Mouse (Mus musculus) right cerebral cortex, postnatal 4 days (tissue): ENCODE data around the gene Fbxw21.
"Not testable (repeated sequence)": the region's sequence is repeated elsewhere in the genome, so short reads cannot be mapped to it uniquely, and the experiment has no call there.

Experiments
- DNase-seq: peaks from one replicate; pipeline ENCODE4 v3.0.0-alpha.2; 2022

The Fbxw21 gene

GRCm38 (mm10) chr9:109161941-109162340 lies at the start of gene Fbxw21:
TSS of gene Fbxw21 (minus strand) at chr9:109162041.
- DNase-seq: no peak

DNA sequence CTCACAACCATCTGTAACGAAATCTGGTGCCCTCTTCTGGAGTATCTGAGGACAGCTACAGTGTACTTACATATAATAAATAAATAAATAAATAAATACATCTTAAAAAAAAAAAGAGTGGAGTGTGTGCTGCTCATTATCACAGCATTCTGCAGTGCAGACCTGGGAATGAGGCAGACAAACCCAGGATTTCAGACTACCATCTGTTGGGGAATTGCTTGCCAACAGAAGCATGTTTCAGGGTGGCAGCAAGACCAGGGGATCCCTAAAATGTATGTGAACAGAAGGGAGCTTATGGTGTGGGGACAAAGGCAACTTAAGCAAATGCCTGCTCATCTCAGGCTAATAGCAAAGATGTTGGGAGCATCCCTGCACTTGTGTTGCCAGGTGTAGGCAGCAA lies 39.5 kb upstream of the Fbxw21 start:
- not testable (repeated sequence) for DNase-seq

DNA sequence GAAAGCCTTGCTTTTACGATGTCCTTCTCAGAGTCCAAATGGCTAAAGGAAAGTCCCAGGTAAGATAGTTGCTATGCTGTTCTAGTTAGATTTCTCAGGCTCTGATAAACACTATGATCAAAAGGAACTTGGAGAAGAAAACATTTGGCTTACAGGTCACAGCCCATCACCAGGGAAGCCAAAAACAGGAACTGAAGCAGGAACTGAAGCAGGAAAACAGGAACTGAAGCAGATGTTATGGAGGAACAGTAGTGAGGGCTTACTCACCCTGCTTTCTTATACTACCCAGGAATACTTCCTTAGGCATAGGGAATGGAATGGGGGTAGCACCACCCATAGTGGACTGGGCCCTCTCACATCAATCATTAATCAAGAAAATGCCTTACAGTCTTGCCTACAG lies 38.5 kb upstream of the Fbxw21 start:
- DNase-seq: no peak

- no peak for DNase-seq
Observed at GRCm38 (mm10) chr9:109199353-109199752, 37.5 kb upstream of the Fbxw21 start.

DNA sequence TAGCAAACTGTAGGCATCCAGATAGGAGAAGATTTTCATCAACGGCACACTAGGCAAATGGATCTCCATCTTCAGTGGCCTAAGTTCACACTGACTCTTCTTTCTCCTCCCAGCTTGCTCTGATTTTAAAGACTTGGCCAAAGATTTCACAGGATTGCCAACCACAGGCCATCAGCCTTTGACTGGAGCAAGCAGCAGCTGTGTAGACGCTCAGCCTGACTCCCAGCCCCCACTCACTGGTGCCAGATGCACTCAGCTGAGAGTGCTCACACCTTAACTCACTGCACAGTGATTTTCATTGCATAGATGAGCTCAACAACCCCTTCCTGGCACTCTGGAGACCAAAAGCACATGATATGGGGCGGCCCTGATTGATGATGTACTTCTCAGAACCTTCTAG lies 34.0 kb upstream of the Fbxw21 start, which contains the start of gene Fbxw13:
TSS of gene Fbxw13 (minus strand) at position 101 of the 400 bp plus-strand sequence.
- not testable (repeated sequence) for DNase-seq

- DNase-seq: no peak
Observed at GRCm38 (mm10) chr9:109177208-109177607, 15.4 kb upstream of the Fbxw21 start.

- DNase-seq: no peak
Observed at GRCm38 (mm10) chr9:109176301-109176700, 14.5 kb upstream of the Fbxw21 start.

DNA sequence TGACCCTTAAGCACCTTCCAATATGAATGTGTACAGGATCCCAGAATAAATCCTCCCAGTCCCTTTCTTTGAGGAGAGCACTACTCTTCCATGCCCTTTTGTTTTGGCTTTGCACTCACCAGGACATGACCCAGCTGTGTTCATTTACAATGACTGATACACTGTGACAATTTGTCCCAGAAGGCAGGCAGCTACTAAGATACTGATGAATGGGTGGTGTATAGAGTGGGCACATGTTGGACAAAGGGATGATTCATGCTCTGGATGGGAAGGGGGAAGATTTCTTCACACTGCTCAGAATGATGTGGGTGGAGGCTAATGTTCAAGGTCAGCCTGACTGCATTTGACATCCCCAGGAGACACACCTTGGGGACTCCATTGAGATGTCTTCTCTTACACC lies 5.5 kb upstream of the Fbxw21 start:
- no peak for DNase-seq

- not testable (repeated sequence) for DNase-seq
Observed at GRCm38 (mm10) chr9:109140414-109140813, 21.4 kb downstream of the Fbxw21 start.

- DNase-seq: no peak
Observed at GRCm38 (mm10) chr9:109130076-109130475, 31.8 kb downstream of the Fbxw21 start.

DNA sequence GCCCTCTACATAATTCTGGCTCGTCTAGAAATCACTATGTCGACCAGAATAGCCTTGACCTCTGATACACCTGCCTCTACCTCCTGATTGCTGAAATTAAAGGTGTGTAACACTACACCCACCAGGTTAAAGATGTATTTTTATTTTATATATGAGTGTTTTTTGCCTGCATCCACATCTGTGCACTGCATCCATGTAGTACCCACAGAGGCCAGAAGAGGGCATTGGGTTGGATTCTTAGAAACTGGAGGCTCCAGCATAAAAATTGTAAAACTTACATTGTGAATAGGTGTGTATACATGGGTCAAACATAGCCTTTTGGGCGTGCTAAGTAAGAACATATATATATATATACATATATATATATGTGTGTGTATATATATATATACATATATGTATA lies 33.6 kb downstream of the Fbxw21 start:
- DNase-seq: peak; percentile 67

DNA sequence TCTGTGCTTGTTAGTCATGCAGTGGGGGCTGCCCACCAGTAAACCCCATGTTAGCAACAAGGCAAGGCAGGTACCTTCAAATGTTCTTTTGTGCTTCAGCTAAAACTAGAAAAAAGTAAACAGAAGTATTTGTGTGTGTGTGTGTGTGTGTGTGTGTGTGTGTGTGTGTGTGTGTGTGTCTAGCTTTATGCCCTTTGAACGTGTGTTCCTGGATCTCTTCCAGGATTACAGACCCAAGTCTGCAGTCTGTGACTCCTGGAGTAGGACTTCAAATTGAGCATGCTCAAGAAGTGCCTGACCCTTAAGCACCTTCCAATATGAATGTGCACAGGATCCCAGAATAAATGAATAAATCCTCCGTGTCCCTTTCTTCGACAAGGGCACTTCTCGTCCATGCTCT lies 34.8 kb downstream of the Fbxw21 start:
- no peak for DNase-seq

DNA sequence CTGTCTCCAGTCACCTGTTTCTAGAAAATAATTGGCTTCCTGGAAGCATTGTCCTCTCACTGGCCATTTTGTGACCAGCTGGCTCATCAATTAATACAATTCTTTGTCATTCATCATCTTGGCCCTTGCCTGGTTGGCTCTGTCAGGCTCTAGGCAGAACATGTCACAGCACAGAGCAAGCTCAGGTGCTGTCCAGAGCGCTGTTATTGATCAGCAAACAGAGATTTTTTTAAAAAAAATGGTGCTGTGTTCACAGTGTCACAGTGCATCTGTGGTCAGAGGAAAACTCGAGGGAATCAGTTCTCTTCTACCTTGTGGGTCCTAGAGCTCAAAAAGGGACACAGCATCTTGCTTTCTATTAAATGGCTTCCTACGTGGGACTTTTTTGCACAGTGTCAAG lies 36.4 kb downstream of the Fbxw21 start:
- no peak for DNase-seq

DNA sequence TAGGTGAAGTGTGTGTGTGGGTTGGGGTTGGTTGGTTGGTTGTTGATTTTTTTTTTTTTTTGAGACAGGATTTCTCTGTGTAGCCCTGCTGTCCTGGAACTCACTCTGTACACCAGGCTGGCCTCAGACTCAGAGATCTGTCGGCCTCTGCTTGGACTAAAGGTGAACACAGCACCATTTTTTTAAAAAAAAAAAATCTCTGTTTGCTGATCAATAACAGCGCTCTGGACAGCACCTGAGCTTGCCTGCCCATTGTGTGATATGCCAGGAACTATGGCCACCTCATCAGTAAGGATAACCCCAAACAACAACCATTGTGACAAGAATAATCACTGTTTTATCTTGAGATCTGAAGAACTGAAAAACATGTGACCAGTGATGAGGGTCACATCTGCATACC lies 36.8 kb downstream of the Fbxw21 start:
- no peak for DNase-seq

DNA sequence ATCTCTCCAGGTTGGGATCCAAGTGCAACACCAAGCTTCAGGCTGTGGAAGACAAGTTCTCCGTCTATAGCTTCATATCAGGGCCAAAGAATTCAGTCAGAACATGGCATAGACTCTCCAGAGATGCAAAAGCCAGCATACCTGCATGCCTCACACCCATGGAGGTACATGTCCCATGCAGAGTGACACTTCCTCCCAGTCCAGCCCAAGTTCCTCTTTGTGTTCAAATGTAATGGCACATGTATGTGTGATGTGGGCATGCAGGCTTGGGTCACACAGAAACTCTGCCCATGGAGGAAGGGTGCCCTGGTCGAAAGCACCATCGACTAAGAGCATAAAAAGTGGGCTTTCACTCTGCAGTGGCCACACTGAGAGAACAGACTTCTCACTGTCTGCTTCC lies 37.7 kb downstream of the Fbxw21 start:
- no peak for DNase-seq

- no peak for DNase-seq
Observed at GRCm38 (mm10) chr9:109123266-109123665, 38.6 kb downstream of the Fbxw21 start.

DNA sequence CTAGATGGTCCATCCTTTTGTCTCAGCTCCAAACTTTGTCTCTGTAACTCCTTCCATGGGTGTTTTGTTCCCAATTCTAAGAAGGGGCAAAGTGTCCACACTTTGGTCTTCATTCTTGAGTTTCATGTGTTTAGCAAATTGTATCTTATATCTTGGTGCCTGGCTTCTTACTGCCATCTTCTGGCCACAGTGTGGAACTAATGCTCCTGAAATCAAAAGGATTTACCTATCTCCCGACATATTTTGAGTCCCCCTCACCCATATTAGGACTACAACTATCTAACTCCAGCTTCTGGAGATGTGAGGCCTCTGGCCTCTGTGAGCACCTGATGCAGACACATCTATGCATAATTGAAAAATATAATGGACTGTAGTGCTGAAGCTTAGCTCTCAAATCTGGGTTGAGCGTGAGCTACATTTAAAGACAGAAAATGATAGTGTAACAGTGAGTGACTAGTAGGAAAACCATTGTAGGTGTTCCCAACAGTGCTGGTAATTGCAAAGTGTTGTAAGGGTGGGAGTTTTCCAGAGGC lies 39.2 kb downstream of the Fbxw21 start:
- no peak for DNase-seq

- no peak for DNase-seq
Observed at GRCm38 (mm10) chr9:109120956-109121355, 40.9 kb downstream of the Fbxw21 start.

- no peak for DNase-seq
Observed at GRCm38 (mm10) chr9:109119571-109119970, 42.3 kb downstream of the Fbxw21 start.

- no peak for DNase-seq
Observed at GRCm38 (mm10) chr9:109118106-109118505, 43.7 kb downstream of the Fbxw21 start.

DNA sequence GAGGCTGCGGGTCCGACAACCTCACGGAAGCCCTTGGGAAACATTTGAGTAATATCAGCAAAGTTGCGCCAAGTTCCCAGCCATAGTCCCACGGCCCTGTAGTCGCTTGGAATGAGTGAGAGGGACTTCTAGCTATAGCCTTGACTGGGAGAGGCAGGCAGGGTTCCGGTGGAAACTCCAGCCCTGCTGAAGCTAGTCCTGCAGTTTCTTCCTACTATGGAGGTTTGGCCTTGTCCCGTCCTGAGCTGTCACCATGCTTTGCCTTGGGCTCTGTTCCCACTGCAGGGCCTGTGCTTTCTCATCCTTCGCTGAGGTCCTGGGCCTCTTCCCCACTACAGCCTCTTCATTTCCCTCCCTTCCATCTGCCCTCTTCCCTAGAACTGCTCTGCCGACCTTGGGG lies 45.6 kb downstream of the Fbxw21 start:
- no peak for DNase-seq

GRCm38 (mm10) chr9:109114871-109115270 lies 47.0 kb downstream of the Fbxw21 start:
- no peak for DNase-seq

DNA sequence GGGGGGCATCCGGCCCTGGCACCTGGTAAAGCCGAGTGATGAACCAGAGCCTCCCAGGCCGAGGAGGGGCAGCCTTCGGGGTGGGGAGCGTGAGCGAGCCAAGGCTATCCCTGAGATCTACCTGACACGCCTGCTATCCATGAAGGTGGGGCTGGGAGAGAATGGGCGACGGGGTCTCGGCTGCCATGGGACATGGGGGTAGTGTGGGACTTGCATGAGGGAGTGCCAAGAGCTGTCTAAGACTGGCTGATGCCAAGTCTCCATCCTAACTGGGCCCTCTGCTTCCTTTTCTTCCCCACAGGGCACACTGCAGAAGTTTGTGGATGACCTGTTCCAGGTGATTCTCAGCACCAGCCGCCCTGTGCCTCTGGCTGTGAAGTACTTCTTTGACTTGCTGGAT lies 47.6 kb downstream of the Fbxw21 start:
- DNase-seq: no peak

- no peak for DNase-seq
Observed at GRCm38 (mm10) chr9:109113331-109113730, 48.5 kb downstream of the Fbxw21 start.

DNA sequence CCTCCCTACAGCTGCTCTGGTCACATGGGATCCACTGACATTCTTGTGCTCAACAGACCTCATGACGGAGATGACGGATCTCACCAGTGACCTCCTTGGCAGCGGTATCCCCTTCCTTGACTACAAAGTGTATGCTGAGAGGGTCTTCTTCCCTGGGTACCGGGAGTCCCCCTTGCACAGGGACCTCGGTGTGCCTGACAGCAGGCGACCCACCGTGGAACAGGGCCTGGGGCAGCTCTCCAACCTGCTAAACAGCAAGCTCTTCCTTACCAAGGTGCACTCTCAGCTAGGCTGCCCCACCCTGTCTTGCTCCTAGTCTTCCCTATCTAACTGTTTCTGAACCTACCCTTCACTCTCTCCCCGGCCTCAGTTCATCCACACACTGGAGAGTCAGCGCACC lies 50.2 kb downstream of the Fbxw21 start:
- no peak for DNase-seq

GRCm38 (mm10) chr9:109111101-109111500 lies 50.7 kb downstream of the Fbxw21 start:
- DNase-seq: no peak
